Mouse (Mus musculus) right cerebral cortex, postnatal 14 days (tissue): ENCODE results near the gene Meox1.

Experiments used
- DNase-seq: peaks from one replicate; pipeline ENCODE4 v3.0.0; 2022

Meox1 gene

GRCm38 (mm10) chr11:101894204-101894603 lies at the start of gene Meox1:
Meox1 (minus strand) TSS chr11:101894374.
- DNase-seq, result no peak

GRCm38 (mm10) chr11:101943055-101943454 lies 48.9 kb upstream of the Meox1 start:
- DNase-seq, result no peak

GRCm38 (mm10) chr11:101937108-101937507 lies 42.9 kb upstream of the Meox1 start:
- no peak for DNase-seq

GRCm38 (mm10) chr11:101936421-101936820 lies 42.2 kb upstream of the Meox1 start:
- DNase-seq, result no peak

- no peak for DNase-seq
These were observed 41.6 kb upstream of the Meox1 start for GRCm38 (mm10) chr11:101935743-101936142.

GRCm38 (mm10) chr11:101931978-101932377 lies 37.8 kb upstream of the Meox1 start:
- no peak for DNase-seq

GRCm38 (mm10) chr11:101928030-101928762 lies 34.0 kb upstream of the Meox1 start:
- DNase-seq, result no peak

GRCm38 (mm10) chr11:101926951-101927589 lies 32.9 kb upstream of the Meox1 start:
- DNase-seq, result no peak

GRCm38 (mm10) chr11:101925636-101926035 lies 31.5 kb upstream of the Meox1 start:
- DNase-seq, result no peak

- DNase-seq, result no peak
These were observed 30.3 kb upstream of the Meox1 start for GRCm38 (mm10) chr11:101924441-101924976.

GRCm38 (mm10) chr11:101923988-101924387 lies 29.8 kb upstream of the Meox1 start:
- no peak for DNase-seq

GRCm38 (mm10) chr11:101921361-101921952 lies 27.3 kb upstream of the Meox1 start:
- no peak for DNase-seq

GRCm38 (mm10) chr11:101919660-101920059 lies 25.5 kb upstream of the Meox1 start:
- peak; percentile 76 for DNase-seq

- no peak for DNase-seq
These were observed 24.4 kb upstream of the Meox1 start for GRCm38 (mm10) chr11:101918609-101919008.

- DNase-seq, result no peak
These were observed 22.6 kb upstream of the Meox1 start for GRCm38 (mm10) chr11:101916772-101917171.

GRCm38 (mm10) chr11:101913591-101913990 lies 19.4 kb upstream of the Meox1 start:
- no peak for DNase-seq

- DNase-seq, result peak; percentile 25
These were observed 17.8 kb upstream of the Meox1 start for GRCm38 (mm10) chr11:101911855-101912579.

- peak; percentile 80 for DNase-seq
These were observed 16.2 kb upstream of the Meox1 start for GRCm38 (mm10) chr11:101910230-101910946.

- no peak for DNase-seq
These were observed 14.6 kb upstream of the Meox1 start for GRCm38 (mm10) chr11:101908777-101909176.

- peak; percentile 78 for DNase-seq
These were observed 10.9 kb upstream of the Meox1 start for GRCm38 (mm10) chr11:101905115-101905514.

- DNase-seq, result no peak
These were observed 7.1 kb upstream of the Meox1 start for GRCm38 (mm10) chr11:101901309-101901708.

GRCm38 (mm10) chr11:101898328-101898727 lies 4.2 kb upstream of the Meox1 start:
- DNase-seq, result no peak
